Mouse (Mus musculus) cerebellum, postnatal 10 days (tissue): ENCODE measurements at regions not wholly inside any gene's neighbourhood (a gene's known extent, or its start where the extent isn't known, plus 50 kb on each side); places are given as distances from the start of the nearest gene placed in this dataset.

ENCODE experiments used
- DNase-seq, 2 experiments: peaks; one replicate each; pipeline ENCODE4 v3.0.0; 2021; ENCODE audit warnings: mixed read lengths in 2 of 2

GRCm38 (mm10) chr8:76540611-76541010 lies 358.6 kb upstream of the Nr3c2 start:
- DNase-seq, result no peak

DNA sequence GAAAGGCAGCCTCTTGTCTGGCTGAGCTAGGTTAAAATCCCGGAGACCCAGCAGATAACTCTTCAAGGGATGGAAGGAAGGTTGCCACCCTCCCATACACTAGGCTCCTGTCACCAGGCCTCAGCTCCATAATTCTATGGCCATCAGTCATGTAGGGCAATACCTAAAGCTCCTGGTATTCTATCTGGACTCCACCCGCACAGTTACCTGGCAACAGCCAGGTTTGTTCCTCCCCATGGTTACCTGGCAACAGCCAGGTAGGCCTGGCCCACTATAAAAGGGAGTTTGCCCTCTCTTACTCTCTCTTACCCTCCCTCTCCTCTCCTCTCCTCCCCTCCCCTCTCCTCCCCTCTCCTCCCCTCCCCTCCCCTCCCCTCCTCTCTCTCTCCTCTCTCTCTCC lies 347.6 kb upstream of the Nr3c2 start:
- no peak for DNase-seq

DNA sequence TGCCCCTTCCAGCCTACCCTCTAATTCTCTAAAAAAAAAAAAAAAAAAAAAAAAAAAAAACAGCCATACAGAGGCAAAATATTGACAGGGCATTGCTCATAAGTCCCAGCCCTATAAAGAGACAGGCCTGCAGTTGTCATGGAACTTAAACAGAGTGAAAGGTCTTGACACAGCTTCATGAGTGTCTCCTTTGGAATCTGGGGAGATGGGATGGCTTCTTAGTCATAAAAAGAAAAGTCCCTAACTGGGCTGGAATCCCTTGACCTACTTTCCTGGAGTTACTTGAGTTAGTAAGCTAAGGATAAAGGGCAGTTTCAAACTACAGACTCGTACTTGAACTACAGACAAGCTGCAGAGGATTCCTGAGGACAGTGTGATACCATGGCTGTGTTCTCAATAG lies 297.7 kb upstream of the Nr3c2 start:
- DNase-seq, result no peak

- DNase-seq, result no peak
Observed at GRCm38 (mm10) chr8:76618721-76619120, 280.5 kb upstream of the Nr3c2 start.

- DNase-seq, result no peak
Observed at GRCm38 (mm10) chr8:76620853-76621252, 278.4 kb upstream of the Nr3c2 start.

DNA sequence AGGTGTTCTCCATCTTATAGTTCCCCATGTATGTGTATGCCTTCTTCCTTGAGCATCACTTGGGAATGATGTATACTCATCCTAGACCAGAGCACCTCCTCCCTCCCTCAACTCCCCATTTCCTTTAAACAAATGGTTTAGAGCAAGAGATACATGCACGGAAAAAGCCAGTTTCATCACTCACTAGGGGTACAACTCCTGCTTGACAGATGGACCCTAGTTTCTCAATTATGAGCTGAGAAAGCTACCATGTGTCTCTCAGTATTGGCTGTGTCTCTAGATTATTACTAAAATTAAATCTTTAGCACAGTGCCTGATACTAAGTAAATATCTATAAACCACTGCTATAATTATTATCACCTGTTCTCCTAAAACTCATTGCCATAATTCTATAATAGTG lies 266.2 kb upstream of the Nr3c2 start:
- DNase-seq, result no peak
